Mouse (Mus musculus) midbrain, embryonic 14.5 days (tissue): ENCODE results near the gene Tbpl1. TPM values are rescaled to one million over a fixed set of nuclear protein-coding genes. Genes with fewer than 3 reads are reported as not detected.
A peak's percentile ranks its signal among the peaks of the same experiment; 100 is the strongest.

ENCODE experiments used
- ATAC-seq: fragments of 200-750 bp; cut with Nextera tagmentation; 2 replicates; pipeline ENCODE4 v1.8.0; 2017; ENCODE audit warnings: moderate number of reproducible peaks, moderate library complexity; ENCODE audit not compliant: low FRiP score, low TSS enrichment
- DNase-seq: peaks from one replicate; pipeline ENCODE4 v3.0.0-alpha.2; 2015
- H3K27ac ChIP-seq: fragments of 300-500 bp; sonication (generic); replicated peaks from 2 replicates; pipeline ENCODE4 v1.5.1; 2014; ENCODE audit warnings: mild to moderate bottlenecking, low read depth, low read length, moderate library complexity
- H3K27me3 ChIP-seq: fragments of 300-500 bp; sonication (generic); 2 replicates; pipeline ENCODE4 v1.6.1; 2014; ENCODE audit warnings: low read length, control low read depth, mixed read lengths; ENCODE audit not compliant: control insufficient read depth, insufficient read depth
- H3K36me3 ChIP-seq: fragments of 300-500 bp; sonication (generic); 2 replicates; pipeline ENCODE4 v1.6.1; 2014; ENCODE audit warnings: low read length, control low read depth; ENCODE audit not compliant: control insufficient read depth, insufficient read depth
- H3K4me1 ChIP-seq: fragments of 300-500 bp; sonication (generic); 2 replicates; pipeline ENCODE4 v1.6.1; 2014; ENCODE audit warnings: mild to moderate bottlenecking, antibody characterized with exemption, low read length, control low read depth; ENCODE audit not compliant: control insufficient read depth, insufficient read depth
- H3K4me2 ChIP-seq: fragments of 300-500 bp; sonication (generic); 2 replicates; pipeline ENCODE4 v1.6.1; 2014; ENCODE audit warnings: mild to moderate bottlenecking, low read length, moderate library complexity
- H3K4me3 ChIP-seq: fragments of 300-500 bp; sonication (generic); replicated peaks from 2 replicates; pipeline ENCODE4 v1.5.1; 2014; ENCODE audit warnings: low read depth, low read length
- H3K9ac ChIP-seq: fragments of 300-500 bp; sonication (generic); replicated peaks from 2 replicates; pipeline ENCODE4 v1.6.1; 2014; ENCODE audit warnings: mild to moderate bottlenecking, low read length, moderate library complexity
- H3K9me3 ChIP-seq: fragments of 300-500 bp; sonication (generic); 2 replicates; pipeline ENCODE4 v1.6.1; 2016; ENCODE audit warnings: low read length, control low read depth, mixed read lengths; ENCODE audit not compliant: control insufficient read depth
- WGBS: fragments of 180-500 bp; shearing (Covaris S2); extraction: QIAGEN DNeasy Blood & Tissue Kit; methylation state at CpG from one replicate; pipeline ENCODE4 v1.1.7; 2014; 5-methylcytosine and 5-hydroxymethylcytosine counted together
- polyA plus RNA-seq: library from polyadenylated mRNA; unstranded; fragments of >200 nt; fragmentation: Nextera tagmentation; extraction: Ambion mirVana; gene quantifications from 2 replicates; pipeline ENCODE4 v1.2.1, GENCODE M21; 2014

Gene Tbpl1
- polyA plus RNA-seq = 97.8 and 115 TPM in 2 replicates

- DNase-seq = peak; percentile 98
- H3K4me1 ChIP-seq = peaks cover 36% of the 10 kb centered on the region
- no peaks in the 10 kb centered on the region for H3K9me3 ChIP-seq
- peak within 1 kb of the TSS; percentile 99 for H3K4me3 ChIP-seq
- H3K4me2 ChIP-seq = peak within 1 kb of the TSS; percentile 93
- ATAC-seq = peak; percentile 99
- no peaks in the 10 kb centered on the region for H3K27me3 ChIP-seq
- H3K36me3 ChIP-seq = no peaks in the 10 kb centered on the region
- peak within 1 kb of the TSS; percentile 97 for H3K27ac ChIP-seq
- under 1% methylated on average over 71 of the region's 77 CpGs for WGBS
- H3K9ac ChIP-seq = peak within 1 kb of the TSS; percentile 98
These were observed at the start of gene Tbpl1 for GRCm38 (mm10) chr10:22731272-22732093. Gene Tbpl1 (minus strand): TSS chr10:22731938.

GRCm38 (mm10) chr10:22781466-22781865 is 49.7 kb upstream of the Tbpl1 start:
- Histone ChIP-seq H3K4me1 (no peaks in the 10 kb centered on the region), H3K27ac (no peak overlapping the region), H3K36me3 (no peaks in the 10 kb centered on the region), H3K9ac (no peak overlapping the region), H3K9me3 (no peaks in the 10 kb centered on the region), H3K4me3 (no peak overlapping the region), H3K4me2 (no peak overlapping the region), H3K27me3 (no peaks in the 10 kb centered on the region)
- ATAC-seq (no peak), DNase-seq (no peak)
- WGBS = 36% methylated on average over 4 of the region's 4 CpGs

DNA sequence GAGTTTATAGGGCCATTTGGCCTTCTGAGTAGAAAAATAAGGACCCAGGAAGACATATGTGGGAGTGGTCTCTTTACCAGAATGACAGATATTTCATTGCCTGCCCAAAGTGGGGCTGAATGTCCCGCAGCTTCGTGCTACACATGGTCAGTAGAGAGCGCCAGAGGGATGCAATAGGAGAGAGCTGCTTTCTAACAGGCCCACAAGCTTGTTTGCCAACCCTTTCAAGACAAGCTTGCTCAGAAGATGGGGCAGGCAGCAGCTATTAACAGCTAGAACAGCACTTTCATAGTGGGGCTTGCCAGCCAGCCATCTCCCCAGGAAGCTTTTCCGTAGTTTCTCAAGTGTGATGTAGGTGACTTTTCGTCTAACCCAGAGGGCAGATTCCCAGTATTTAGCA is 46.2 kb upstream of the Tbpl1 start:
- H3K36me3 ChIP-seq = no peaks in the 10 kb centered on the region
- no peaks in the 10 kb centered on the region for H3K9me3 ChIP-seq
- DNase-seq (peak; percentile 75), ATAC-seq (no peak)
- H3K4me2 ChIP-seq = no peak overlapping the region
- no peak overlapping the region for H3K9ac ChIP-seq
- no peak overlapping the region for H3K27ac ChIP-seq
- H3K4me1 ChIP-seq = no peaks in the 10 kb centered on the region
- no peak overlapping the region for H3K4me3 ChIP-seq
- no peaks in the 10 kb centered on the region for H3K27me3 ChIP-seq
- 20% methylated on average over 5 of the region's 5 CpGs for WGBS

GRCm38 (mm10) chr10:22776007-22776698 is 44.4 kb upstream of the Tbpl1 start:
- peak; percentile 83 for DNase-seq
- H3K9ac ChIP-seq = no peak overlapping the region
- 16% methylated on average over 7 of the region's 7 CpGs for WGBS

GRCm38 (mm10) chr10:22775456-22775855 is 43.7 kb upstream of the Tbpl1 start:
- WGBS = 86% methylated on average over 2 of the region's 2 CpGs
- Histone ChIP-seq H3K4me2 (no peak overlapping the region), H3K27ac (no peak overlapping the region), H3K27me3 (no peaks in the 10 kb centered on the region), H3K4me1 (no peaks in the 10 kb centered on the region), H3K9me3 (no peaks in the 10 kb centered on the region), H3K4me3 (no peak overlapping the region), H3K9ac (no peak overlapping the region), H3K36me3 (no peaks in the 10 kb centered on the region)
- no peak for DNase-seq
- ATAC-seq = no peak

More at GRCm38 (mm10) chr10:22776007-22776698, 44.4 kb upstream of the Tbpl1 start:
- Histone ChIP-seq H3K4me1 (no peaks in the 10 kb centered on the region), H3K27me3 (no peaks in the 10 kb centered on the region), H3K36me3 (no peaks in the 10 kb centered on the region), H3K4me3 (no peak overlapping the region), H3K9me3 (no peaks in the 10 kb centered on the region), H3K4me2 (no peak overlapping the region), H3K27ac (no peak overlapping the region)
- no peak for ATAC-seq

- H3K9me3 ChIP-seq = no peaks in the 10 kb centered on the region
- H3K9ac ChIP-seq = no peak overlapping the region
- no peaks in the 10 kb centered on the region for H3K27me3 ChIP-seq
- ATAC-seq (no peak), DNase-seq (no peak)
- no peak overlapping the region for H3K27ac ChIP-seq
- H3K4me1 ChIP-seq = no peaks in the 10 kb centered on the region
- no peak overlapping the region for H3K4me2 ChIP-seq
- H3K4me3 ChIP-seq = no peak overlapping the region
- no peaks in the 10 kb centered on the region for H3K36me3 ChIP-seq
- 89% methylated on average over 3 of the region's 3 CpGs for WGBS
These were observed 42.9 kb upstream of the Tbpl1 start for GRCm38 (mm10) chr10:22774626-22775025.

DNA sequence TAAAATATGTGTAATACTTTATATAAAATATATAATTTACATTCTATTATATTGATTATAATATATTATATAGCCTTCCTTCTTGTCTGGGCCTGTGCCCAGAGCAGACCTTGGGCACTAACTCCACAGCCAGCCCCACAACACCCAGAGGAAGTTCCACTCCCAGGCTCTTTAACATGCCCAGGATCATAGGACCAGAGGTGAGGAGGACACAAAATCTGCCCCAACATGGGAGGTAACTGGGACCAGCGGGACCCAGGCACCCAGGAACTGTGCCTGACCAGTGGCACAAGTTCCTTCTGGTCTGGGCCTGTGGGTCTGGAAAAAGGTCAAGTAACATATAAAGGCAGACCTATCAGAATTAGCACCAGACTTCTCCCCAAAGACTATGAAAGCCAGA is 22.5 kb upstream of the Tbpl1 start:
- WGBS = 88% methylated on average over 1 of the region's 1 CpGs
- Histone ChIP-seq H3K27ac (no peak overlapping the region), H3K4me3 (no peak overlapping the region), H3K9me3 (no peaks in the 10 kb centered on the region), H3K36me3 (no peaks in the 10 kb centered on the region), H3K4me1 (no peaks in the 10 kb centered on the region), H3K4me2 (no peak overlapping the region), H3K27me3 (no peaks in the 10 kb centered on the region), H3K9ac (no peak overlapping the region)
- ATAC-seq (no peak), DNase-seq (no peak)

GRCm38 (mm10) chr10:22751175-22751682 is 19.5 kb upstream of the Tbpl1 start:
- ATAC-seq (no peak), DNase-seq (no peak)
- Histone ChIP-seq H3K4me2 (no peak overlapping the region), H3K4me1 (peaks cover 3% of the 10 kb centered on the region; the same call in 1 of the 2 replicates), H3K36me3 (no peaks in the 10 kb centered on the region), H3K9me3 (no peaks in the 10 kb centered on the region), H3K27me3 (no peaks in the 10 kb centered on the region), H3K4me3 (no peak overlapping the region), H3K27ac (no peak overlapping the region), H3K9ac (no peak overlapping the region)
- 79% methylated on average over 5 of the region's 5 CpGs for WGBS
